Mouse (Mus musculus) G1E (cell line): ENCODE measurements around the gene 1700069L16Rik. TPM values are rescaled to one million over a fixed set of nuclear protein-coding genes. Genes with fewer than 3 reads are reported as not detected.

Experiments
- ATAC-seq: 2 replicates; pipeline ENCODE4 v1.8.0; 2016; ENCODE audit warnings: mild to moderate bottlenecking; ENCODE audit not compliant: insufficient number of reproducible peaks, poor library complexity, low FRiP score, severe bottlenecking; ENCODE audit errors: extremely low read depth
- DNase-seq: peaks from one replicate; pipeline ENCODE4 v3.0.0; 2012; ENCODE audit warnings: low spot score
- H3K27me3 ChIP-seq: 2 replicates; pipeline ENCODE4 v1.6.1; 2012; ENCODE audit warnings: mild to moderate bottlenecking, low read length, inconsistent platforms; ENCODE audit not compliant: insufficient read depth
- H3K36me3 ChIP-seq: replicated peaks from 2 replicates; pipeline ENCODE3; 2012; ENCODE audit warnings: mild to moderate bottlenecking, inconsistent platforms
- H3K4me1 ChIP-seq: 2 replicates; pipeline ENCODE4 v1.6.1; 2012; ENCODE audit warnings: low read depth, low read length, inconsistent platforms, mixed read lengths; ENCODE audit not compliant: insufficient read depth
- H3K4me3 ChIP-seq: 2 replicates; pipeline ENCODE4 v1.5.1; 2012; ENCODE audit warnings: low read depth, mild to moderate bottlenecking, inconsistent platforms, low read length, moderate library complexity, mixed read lengths
- H3K9me3 ChIP-seq: replicated peaks from 2 replicates; pipeline ENCODE4 v1.6.1; 2012; ENCODE audit warnings: inconsistent platforms
- CTCF ChIP-seq: IDR thresholded peaks from 2 replicates; pipeline ENCODE4 v1.5.1; 2012; ENCODE audit warnings: low read depth, low read length, inconsistent platforms, mixed read lengths
- GATA1 ChIP-seq: IDR thresholded peaks from 2 replicates; pipeline ENCODE4 v1.6.1; 2012; ENCODE audit warnings: borderline replicate concordance, low read length, inconsistent platforms, mixed read lengths
- GATA2 ChIP-seq: IDR thresholded peaks from 2 replicates; pipeline ENCODE4 v1.6.1; 2012; ENCODE audit warnings: low read depth, low read length, inconsistent platforms, borderline replicate concordance
- POLR2AphosphoS5 ChIP-seq: IDR thresholded peaks from 2 replicates; pipeline ENCODE4 v1.6.1; 2012; ENCODE audit warnings: low read depth, low read length, inconsistent platforms; ENCODE audit not compliant: insufficient replicate concordance
- TAL1 ChIP-seq: conservative IDR thresholded peaks from 2 replicates; pipeline ENCODE4 v1.6.1; 2012; ENCODE audit warnings: low read depth, low read length, inconsistent platforms, mixed read lengths
- polyA plus RNA-seq: library from polyadenylated mRNA; stranded (reverse); fragments of >175 nt; gene quantifications from 2 replicates; pipeline ENCODE4 v1.2.3, GENCODE M21; 2012
- total RNA-seq, 2 experiments: library from RNA; stranded (forward) in 1 of 2; stranded (reverse) in 1 of 2; fragments of 200-1000 nt in 1 of 2; fragments of >200 nt in 1 of 2; fragmentation: Nextera tagmentation in 1 of 2; gene quantifications; 2 replicates each; pipeline ENCODE4 v1.2.3; 2014 to 2017

Gene 1700069L16Rik
- total and polyA plus RNA-seq, 3 experiments: not detected

- ATAC-seq (no peak), DNase-seq (no peak)
- Histone ChIP-seq H3K27me3 (no peaks in the 10 kb centered on the region), H3K4me1 (no peaks in the 10 kb centered on the region), H3K4me3 (no peak overlapping the region), H3K9me3 (peaks cover 72% of the 10 kb centered on the region), H3K36me3 (no peaks in the 10 kb centered on the region)
- TF ChIP-seq TAL1 (no peak), GATA2 (no peak), GATA1 (no peak), CTCF (no peak), POLR2AphosphoS5 (no peak)
These were observed 42.1 kb downstream of the 1700069L16Rik start for GRCm38 (mm10) chr5:113682472-113682871.

GRCm38 (mm10) chr5:113681219-113681618, 43.4 kb downstream of the 1700069L16Rik start:
- no peaks in the 10 kb centered on the region for H3K36me3 ChIP-seq
- no peak for TF ChIP-seq POLR2AphosphoS5
- TF ChIP-seq TAL1: no peak
- TF ChIP-seq GATA2: no peak
- TF ChIP-seq CTCF: no peak
- no peak for TF ChIP-seq GATA1
- ATAC-seq (no peak), DNase-seq (no peak)
- no peaks in the 10 kb centered on the region for H3K4me1 ChIP-seq
- H3K9me3 ChIP-seq: peaks cover 75% of the 10 kb centered on the region
- H3K4me3 ChIP-seq: no peak overlapping the region
- no peaks in the 10 kb centered on the region for H3K27me3 ChIP-seq

GRCm38 (mm10) chr5:113679509-113679908, 45.1 kb downstream of the 1700069L16Rik start:
- Histone ChIP-seq H3K4me1 (no peaks in the 10 kb centered on the region), H3K9me3 (peaks cover 78% of the 10 kb centered on the region), H3K36me3 (no peaks in the 10 kb centered on the region), H3K27me3 (no peaks in the 10 kb centered on the region), H3K4me3 (no peak overlapping the region)
- ATAC-seq (no peak), DNase-seq (no peak)
- TF ChIP-seq CTCF (no peak), GATA2 (no peak), POLR2AphosphoS5 (no peak), TAL1 (no peak), GATA1 (no peak)

- DNase-seq (no peak), ATAC-seq (no peak)
- no peaks in the 10 kb centered on the region for H3K36me3 ChIP-seq
- TF ChIP-seq CTCF: no peak
- no peak for TF ChIP-seq GATA2
- TF ChIP-seq TAL1: no peak
- TF ChIP-seq POLR2AphosphoS5: no peak
- TF ChIP-seq GATA1: no peak
- no peaks in the 10 kb centered on the region for H3K4me1 ChIP-seq
- no peak overlapping the region for H3K4me3 ChIP-seq
- no peaks in the 10 kb centered on the region for H3K27me3 ChIP-seq
- peaks cover 74% of the 10 kb centered on the region for H3K9me3 ChIP-seq
These were observed 45.7 kb downstream of the 1700069L16Rik start for GRCm38 (mm10) chr5:113678743-113679452.

GRCm38 (mm10) chr5:113677541-113677940, 47.0 kb downstream of the 1700069L16Rik start:
- Histone ChIP-seq H3K4me1 (no peaks in the 10 kb centered on the region), H3K9me3 (peaks cover 68% of the 10 kb centered on the region), H3K4me3 (no peak overlapping the region), H3K27me3 (no peaks in the 10 kb centered on the region), H3K36me3 (no peaks in the 10 kb centered on the region)
- ATAC-seq (no peak), DNase-seq (no peak)
- TF ChIP-seq GATA2 (no peak), CTCF (no peak), POLR2AphosphoS5 (no peak), GATA1 (no peak), TAL1 (no peak)

- Histone ChIP-seq H3K4me3 (no peak overlapping the region), H3K9me3 (peaks cover 71% of the 10 kb centered on the region), H3K4me1 (no peaks in the 10 kb centered on the region), H3K36me3 (no peaks in the 10 kb centered on the region), H3K27me3 (no peaks in the 10 kb centered on the region)
- TF ChIP-seq GATA1 (no peak), GATA2 (no peak), CTCF (no peak), TAL1 (no peak), POLR2AphosphoS5 (no peak)
- no peak for DNase-seq
- ATAC-seq: no peak
These were observed 49.7 kb downstream of the 1700069L16Rik start for GRCm38 (mm10) chr5:113674851-113675250.

- H3K27me3 ChIP-seq: no peaks in the 10 kb centered on the region
- no peak for DNase-seq
- no peaks in the 10 kb centered on the region for H3K36me3 ChIP-seq
- no peak for ATAC-seq
- no peak for TF ChIP-seq CTCF
- no peak for TF ChIP-seq GATA2
- TF ChIP-seq TAL1: no peak
- TF ChIP-seq POLR2AphosphoS5: no peak
- no peak for TF ChIP-seq GATA1
- H3K9me3 ChIP-seq: peaks cover 67% of the 10 kb centered on the region
- no peaks in the 10 kb centered on the region for H3K4me1 ChIP-seq
- H3K4me3 ChIP-seq: no peak overlapping the region
These were observed 52.1 kb downstream of the 1700069L16Rik start for GRCm38 (mm10) chr5:113672456-113672855.
